Mouse (Mus musculus) midbrain, embryonic 16.5 days (tissue): Measurements from ENCODE around the gene Itgae. TPM values are rescaled to one million over a fixed set of nuclear protein-coding genes. Genes with fewer than 3 reads are reported as not detected.

Source experiments
- ATAC-seq: fragments of 200-750 bp; cut with Nextera tagmentation; 2 replicates; pipeline ENCODE4 v1.8.0; 2017; ENCODE audit warnings: moderate TSS enrichment
- H3K27ac ChIP-seq: fragments of 300-500 bp; sonication (generic); 2 replicates; pipeline ENCODE4 v1.5.1; 2014; ENCODE audit warnings: mild to moderate bottlenecking, low read length, mixed read lengths
- H3K27me3 ChIP-seq: fragments of 300-500 bp; sonication (generic); 2 replicates; pipeline ENCODE4 v1.6.1; 2014; ENCODE audit warnings: low read depth, low read length, mixed read lengths; ENCODE audit not compliant: control insufficient read depth, insufficient read depth
- H3K36me3 ChIP-seq: fragments of 300-500 bp; sonication (generic); 2 replicates; pipeline ENCODE4 v1.6.1; 2014; ENCODE audit warnings: mild to moderate bottlenecking, low read length, moderate library complexity, mixed read lengths; ENCODE audit not compliant: control insufficient read depth, insufficient read depth
- H3K4me1 ChIP-seq: fragments of 300-500 bp; sonication (generic); 2 replicates; pipeline ENCODE4 v1.6.1; 2014; ENCODE audit warnings: mild to moderate bottlenecking, low read length, mixed read lengths; ENCODE audit not compliant: control insufficient read depth, insufficient read depth
- H3K4me2 ChIP-seq: fragments of 300-500 bp; sonication (generic); 2 replicates; pipeline ENCODE4 v1.6.1; 2014; ENCODE audit warnings: mild to moderate bottlenecking, low read length, mixed read lengths
- H3K4me3 ChIP-seq: fragments of 300-500 bp; sonication (generic); 2 replicates; pipeline ENCODE4 v1.5.1; 2014; ENCODE audit warnings: low read depth, mild to moderate bottlenecking, low read length, moderate library complexity, mixed read lengths
- H3K9ac ChIP-seq: fragments of 300-500 bp; sonication (generic); 2 replicates; pipeline ENCODE4 v1.6.1; 2014; ENCODE audit warnings: low read depth, low read length, mixed read lengths
- H3K9me3 ChIP-seq: fragments of 300-500 bp; sonication (generic); replicated peaks from 2 replicates; pipeline ENCODE4 v1.6.1; 2014; ENCODE audit warnings: mild to moderate bottlenecking, low read length, mixed read lengths; ENCODE audit not compliant: control insufficient read depth, poor library complexity, severe bottlenecking
- WGBS: fragments of 180-500 bp; shearing (Covaris S2); extraction: QIAGEN DNeasy Blood & Tissue Kit; methylation state at CpG from one replicate; pipeline ENCODE4 v1.1.7; 2014; 5-methylcytosine and 5-hydroxymethylcytosine counted together
- polyA plus RNA-seq: library from polyadenylated mRNA; unstranded; fragments of >200 nt; fragmentation: Nextera tagmentation; extraction: Ambion mirVana; gene quantifications from 2 replicates; pipeline ENCODE4 v1.2.1, GENCODE M21; 2015

Gene Itgae
- polyA plus RNA-seq, 1 experiment from 2014 or later: 0.25 TPM

- no peaks in the 10 kb centered on the region for H3K4me1 ChIP-seq
- H3K27ac ChIP-seq: 0 out of 2 replicates have a peak overlapping the region, but pooled peaks have one; percentile 9
- no peak overlapping the region for H3K9ac ChIP-seq
- no peak for ATAC-seq
- WGBS: 78% methylated on average over 7 of the region's 7 CpGs
- H3K4me2 ChIP-seq: no peak overlapping the region
- H3K27me3 ChIP-seq: no peaks in the 10 kb centered on the region
- H3K9me3 ChIP-seq: no peaks in the 10 kb centered on the region
- peaks cover 15% of the 10 kb centered on the region for H3K36me3 ChIP-seq
- no peak overlapping the region for H3K4me3 ChIP-seq
These were observed 5.0 kb upstream of the Itgae start for GRCm38 (mm10) chr11:73085391-73085790.

DNA sequence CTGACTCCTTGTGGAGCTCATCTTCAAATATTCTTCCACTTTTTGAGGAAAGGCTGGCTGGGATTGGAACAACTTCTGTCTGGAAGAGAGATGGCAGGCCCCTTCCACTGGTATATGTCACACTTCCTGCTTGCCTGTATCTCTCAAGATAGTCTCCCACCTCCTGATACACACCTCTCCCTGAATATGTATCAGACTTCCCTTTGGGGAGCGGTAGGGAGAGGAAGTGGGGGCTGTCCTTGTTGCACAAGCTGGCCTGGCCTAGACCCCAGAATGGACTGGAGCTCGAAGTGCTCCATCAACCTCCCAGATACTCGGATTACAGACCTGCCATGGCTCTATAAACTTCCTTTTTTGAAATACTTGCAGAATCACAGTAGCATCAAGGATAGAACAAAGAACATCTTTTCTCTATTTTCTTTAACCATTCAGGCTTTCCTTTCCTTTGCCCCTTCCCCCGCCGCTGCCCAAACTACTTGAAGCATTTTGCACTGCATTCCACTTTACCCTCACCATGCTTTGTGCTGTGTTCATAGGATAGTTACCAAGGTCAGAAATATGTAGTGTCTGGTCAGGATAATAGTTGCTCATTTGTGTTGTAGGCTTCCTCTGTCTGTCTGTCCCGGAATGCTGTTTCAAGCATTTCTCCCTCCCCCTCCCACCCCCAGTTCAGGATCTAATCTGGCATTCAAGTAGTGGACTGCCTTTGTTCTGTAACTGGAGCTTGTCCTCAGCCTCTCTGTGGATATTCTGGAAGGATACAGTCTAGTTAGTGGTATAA, 2.5 kb upstream of the Itgae start:
- Histone ChIP-seq H3K4me2 (no peak overlapping the region), H3K27ac (no peak overlapping the region), H3K4me1 (no peaks in the 10 kb centered on the region), H3K9me3 (no peaks in the 10 kb centered on the region), H3K4me3 (no peak overlapping the region), H3K9ac (no peak overlapping the region), H3K27me3 (no peaks in the 10 kb centered on the region), H3K36me3 (0 out of 2 replicates have a peak, but pooled peaks cover 2% of the 10 kb centered on the region)
- WGBS: 60% methylated on average over 6 of the region's 6 CpGs
- ATAC-seq: no peak

GRCm38 (mm10) chr11:73090826-73091225, 443 bp downstream of the Itgae start:
- no peak overlapping the region for H3K9ac ChIP-seq
- ATAC-seq: no peak
- no peak overlapping the region for H3K4me2 ChIP-seq
- H3K4me3 ChIP-seq: no peak overlapping the region
- 83% methylated on average over 2 of the region's 2 CpGs for WGBS
- H3K27ac ChIP-seq: no peak overlapping the region
- no peaks in the 10 kb centered on the region for H3K9me3 ChIP-seq
- H3K27me3 ChIP-seq: no peaks in the 10 kb centered on the region
- H3K4me1 ChIP-seq: no peaks in the 10 kb centered on the region
- H3K36me3 ChIP-seq: no peaks in the 10 kb centered on the region

DNA sequence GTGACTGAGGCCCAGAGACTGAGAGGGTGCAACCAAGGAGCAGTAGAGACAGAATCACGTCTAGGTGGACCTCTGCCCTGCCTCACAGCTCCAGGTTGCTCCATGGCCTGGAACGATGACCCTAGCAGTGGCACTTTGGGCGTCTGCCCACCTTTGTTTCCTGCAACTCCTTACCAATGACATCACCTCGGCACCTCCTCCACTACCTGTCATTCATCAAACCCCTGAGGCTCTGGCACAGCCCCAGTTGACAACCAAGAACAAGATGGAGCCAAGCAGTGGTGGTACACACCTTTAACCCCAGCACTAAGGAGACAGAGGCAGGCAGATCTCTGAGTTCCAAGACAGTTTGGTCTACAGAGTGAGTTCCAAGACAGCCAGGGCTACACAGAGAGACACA, 1.7 kb downstream of the Itgae start:
- 86% methylated on average over 4 of the region's 4 CpGs for WGBS
- H3K4me1 ChIP-seq: no peaks in the 10 kb centered on the region

DNA sequence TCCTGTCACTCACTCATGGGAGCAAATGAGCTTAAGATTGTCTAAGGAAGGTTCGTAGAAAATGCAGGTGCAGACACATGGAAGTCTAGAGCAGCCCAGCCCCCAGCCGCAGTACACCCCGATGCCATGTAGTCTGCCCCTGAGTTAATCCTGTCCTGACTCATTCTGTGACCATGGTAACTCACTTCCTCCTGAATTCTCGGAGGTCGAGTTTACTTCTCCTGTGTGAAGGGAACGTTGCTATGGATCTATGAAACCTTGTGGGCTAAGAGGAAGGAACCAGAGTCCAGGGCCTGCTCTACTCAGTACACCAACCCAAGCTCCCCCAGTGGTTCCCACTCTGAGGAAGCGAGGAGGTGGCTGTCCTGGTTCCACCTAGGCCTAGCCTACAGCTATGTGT, 2.5 kb downstream of the Itgae start:
- no peak overlapping the region for H3K4me3 ChIP-seq
- H3K4me1 ChIP-seq: no peaks in the 10 kb centered on the region
- H3K36me3 ChIP-seq: no peaks in the 10 kb centered on the region
- no peaks in the 10 kb centered on the region for H3K27me3 ChIP-seq
- no peaks in the 10 kb centered on the region for H3K9me3 ChIP-seq
- H3K4me2 ChIP-seq: no peak overlapping the region
- 71% methylated on average over 7 of the region's 7 CpGs for WGBS
- H3K27ac ChIP-seq: no peak overlapping the region
- no peak for ATAC-seq
- H3K9ac ChIP-seq: no peak overlapping the region

More for the DNA sequence above, 1.7 kb downstream of the Itgae start:
- Histone ChIP-seq H3K9ac (no peak overlapping the region), H3K4me2 (no peak overlapping the region), H3K36me3 (no peaks in the 10 kb centered on the region), H3K4me3 (no peak overlapping the region), H3K9me3 (no peaks in the 10 kb centered on the region), H3K27ac (no peak overlapping the region), H3K27me3 (no peaks in the 10 kb centered on the region)
- ATAC-seq: no peak

DNA sequence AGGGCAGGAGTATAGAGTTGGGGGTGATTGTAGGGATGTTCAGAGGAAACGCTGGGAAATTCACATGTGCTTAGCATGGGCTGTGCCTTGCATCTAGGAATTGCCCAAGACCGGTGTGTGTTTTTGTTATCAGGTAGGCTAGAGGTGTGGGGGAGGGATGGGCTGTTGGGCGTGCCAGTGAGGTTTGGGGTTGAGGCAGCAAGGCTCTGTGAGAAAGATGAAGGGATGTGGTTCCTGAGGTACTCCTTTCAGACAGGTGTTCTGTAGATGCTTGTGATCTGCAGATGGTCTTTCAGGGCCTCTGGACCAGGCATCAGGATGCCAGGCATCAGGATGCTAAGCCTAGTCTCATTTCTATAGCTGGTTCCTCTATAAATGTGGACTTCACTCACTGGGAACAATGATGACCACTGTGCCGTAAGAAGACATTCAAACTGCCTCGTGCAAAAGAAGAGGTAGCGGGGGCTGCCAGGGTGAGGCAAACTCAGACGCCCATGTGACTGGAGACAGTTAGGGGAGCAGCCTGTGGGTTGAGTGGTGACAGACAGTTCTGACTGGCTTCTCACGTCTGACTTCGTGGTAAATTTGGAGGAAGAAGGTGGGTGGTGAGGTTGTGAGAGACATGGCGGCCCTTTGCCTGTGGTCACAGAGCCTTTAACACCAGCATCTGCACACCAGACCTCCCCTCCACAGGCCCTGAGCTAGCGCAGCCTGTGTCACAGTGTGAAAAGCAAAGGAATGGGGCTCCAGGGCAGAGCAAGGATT, 4.0 kb downstream of the Itgae start:
- H3K27me3 ChIP-seq: no peaks in the 10 kb centered on the region
- H3K9me3 ChIP-seq: no peaks in the 10 kb centered on the region
- no peak overlapping the region for H3K4me3 ChIP-seq
- 84% methylated on average over 11 of the region's 11 CpGs for WGBS
- H3K4me1 ChIP-seq: no peaks in the 10 kb centered on the region
- ATAC-seq: no peak
- no peak overlapping the region for H3K27ac ChIP-seq
- H3K9ac ChIP-seq: no peak overlapping the region
- H3K4me2 ChIP-seq: no peak overlapping the region
- H3K36me3 ChIP-seq: no peaks in the 10 kb centered on the region

DNA sequence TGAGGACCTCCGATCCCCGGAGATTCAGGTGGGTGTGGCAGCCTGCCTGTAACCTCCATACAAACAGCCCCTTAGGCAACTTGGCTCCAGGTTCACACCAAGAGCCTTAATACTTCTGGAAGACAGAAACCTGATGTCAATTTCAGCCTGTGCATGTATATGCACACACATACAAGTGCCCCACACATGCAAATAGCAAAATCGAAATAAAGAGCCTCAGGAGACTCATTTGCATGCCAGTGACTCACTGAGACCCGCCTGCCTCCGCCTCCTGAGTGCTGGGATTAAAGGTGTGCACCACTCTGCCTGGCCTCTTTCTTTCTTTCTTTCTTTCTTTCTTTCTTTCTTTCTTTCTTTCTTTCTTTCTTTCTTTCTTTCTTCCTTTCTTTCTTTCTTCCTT, 8.5 kb downstream of the Itgae start:
- Histone ChIP-seq H3K4me1 (no peaks in the 10 kb centered on the region), H3K9me3 (no peaks in the 10 kb centered on the region), H3K36me3 (no peaks in the 10 kb centered on the region), H3K4me3 (no peak overlapping the region), H3K4me2 (no peak overlapping the region), H3K27me3 (no peaks in the 10 kb centered on the region), H3K27ac (no peak overlapping the region), H3K9ac (no peak overlapping the region)
- 73% methylated on average over 5 of the region's 5 CpGs for WGBS
- ATAC-seq: no peak

- Histone ChIP-seq H3K4me1 (no peaks in the 10 kb centered on the region), H3K27ac (no peak overlapping the region), H3K9ac (no peak overlapping the region), H3K36me3 (no peaks in the 10 kb centered on the region), H3K4me3 (no peak overlapping the region), H3K9me3 (no peaks in the 10 kb centered on the region), H3K27me3 (no peaks in the 10 kb centered on the region), H3K4me2 (no peak overlapping the region)
- ATAC-seq: no peak
- WGBS: 69% methylated on average over 14 of the region's 14 CpGs
These were observed 9.8 kb downstream of the Itgae start for GRCm38 (mm10) chr11:73099976-73100750.
